Mouse (Mus musculus): ENCODE results near the gene Map3k4. TPM values are rescaled to one million over a fixed set of nuclear protein-coding genes. Genes with fewer than 3 reads are reported as not detected.

The Map3k4 gene
- total and polyA plus RNA-seq, 2 experiments, result 10.7 to 19.2 TPM

GRCm38 (mm10) chr17:12288871-12289270 is 29.7 kb downstream of the Map3k4 start:
- Histone ChIP-seq H3K9ac (ENCODE audit: low read depth, low read length) (no peak overlapping the region), H3K27ac (replicated peaks; ENCODE audit: insufficient read depth, low read depth, low read length) (no peak overlapping the region), H3K36me3 (ENCODE audit: control insufficient read depth, insufficient read depth, low read length) (no peaks in the 10 kb centered on the region; the same call in 1 of the 2 replicates), H3K79me2 (ENCODE audit: control insufficient read depth, insufficient read depth, low read length) (peaks cover 10% of the 10 kb centered on the region), H3K27me3 (ENCODE audit: control insufficient read depth, insufficient read depth, low read length) (no peaks in the 10 kb centered on the region), H3K4me1 (ENCODE audit: control insufficient read depth, insufficient read depth, low read length) (no peaks in the 10 kb centered on the region; the same call in 1 of the 2 replicates), H3K4me3 (ENCODE audit: insufficient read depth, low read depth, low read length) (no peak overlapping the region)
- DNase-seq (ENCODE audit: extremely low read depth, low read depth, low spot score), result no peak
- 95% methylated on average over 4 of the region's 4 CpGs for WGBS
- TF ChIP-seq POLR2A (IDR thresholded peaks at IDR 0.05; ENCODE audit: extremely low read depth, insufficient read depth, low read length) (no peak), CTCF (IDR thresholded peaks at IDR 0.05; ENCODE audit: low read depth, low read length) (no peak)

GRCm38 (mm10) chr17:12279810-12280209 is 38.8 kb downstream of the Map3k4 start:
- no peak overlapping the region for H3K4me3 ChIP-seq (ENCODE audit: insufficient read depth, low read depth, low read length)
- H3K27me3 ChIP-seq (ENCODE audit: control insufficient read depth, insufficient read depth, low read length), result no peaks in the 10 kb centered on the region
- TF ChIP-seq POLR2A (IDR thresholded peaks at IDR 0.05; ENCODE audit: extremely low read depth, insufficient read depth, low read length), result no peak
- no peak for TF ChIP-seq CTCF (IDR thresholded peaks at IDR 0.05; ENCODE audit: low read depth, low read length)
- no peak for DNase-seq (ENCODE audit: extremely low read depth, low read depth, low spot score)
- no peak overlapping the region for H3K9ac ChIP-seq (ENCODE audit: low read depth, low read length)
- no peak overlapping the region for H3K27ac ChIP-seq (replicated peaks; ENCODE audit: insufficient read depth, low read depth, low read length)
- 82% methylated on average over 10 of the region's 10 CpGs for WGBS
- no peaks in the 10 kb centered on the region for H3K4me1 ChIP-seq (ENCODE audit: control insufficient read depth, insufficient read depth, low read length)
- peaks cover 11% of the 10 kb centered on the region for H3K79me2 ChIP-seq (ENCODE audit: control insufficient read depth, insufficient read depth, low read length)
- no peaks in the 10 kb centered on the region for H3K36me3 ChIP-seq (ENCODE audit: control insufficient read depth, insufficient read depth, low read length)

- H3K4me1 ChIP-seq (ENCODE audit: control insufficient read depth, insufficient read depth, low read length), result no peaks in the 10 kb centered on the region; the same call in 1 of the 2 replicates
- no peak overlapping the region for H3K4me3 ChIP-seq (ENCODE audit: insufficient read depth, low read depth, low read length)
- no peaks in the 10 kb centered on the region for H3K27me3 ChIP-seq (ENCODE audit: control insufficient read depth, insufficient read depth, low read length)
- TF ChIP-seq CTCF (IDR thresholded peaks at IDR 0.05; ENCODE audit: low read depth, low read length) (no peak), POLR2A (IDR thresholded peaks at IDR 0.05; ENCODE audit: extremely low read depth, insufficient read depth, low read length) (no peak)
- no peak overlapping the region for H3K9ac ChIP-seq (ENCODE audit: low read depth, low read length)
- no peak for DNase-seq (ENCODE audit: extremely low read depth, low read depth, low spot score)
- no peak overlapping the region for H3K27ac ChIP-seq (replicated peaks; ENCODE audit: insufficient read depth, low read depth, low read length)
- WGBS, result 98% methylated on average over 5 of the region's 5 CpGs
- H3K36me3 ChIP-seq (ENCODE audit: control insufficient read depth, insufficient read depth, low read length), result no peaks in the 10 kb centered on the region
- H3K79me2 ChIP-seq (ENCODE audit: control insufficient read depth, insufficient read depth, low read length), result peaks cover 8% of the 10 kb centered on the region
These were observed 40.5 kb downstream of the Map3k4 start for GRCm38 (mm10) chr17:12278073-12278472.

- no peak overlapping the region for H3K27ac ChIP-seq (replicated peaks; ENCODE audit: insufficient read depth, low read depth, low read length)
- WGBS, result 88% methylated on average over 4 of the region's 4 CpGs
- no peaks in the 10 kb centered on the region for H3K27me3 ChIP-seq (ENCODE audit: control insufficient read depth, insufficient read depth, low read length)
- TF ChIP-seq CTCF (IDR thresholded peaks at IDR 0.05; ENCODE audit: low read depth, low read length), result no peak
- TF ChIP-seq POLR2A (IDR thresholded peaks at IDR 0.05; ENCODE audit: extremely low read depth, insufficient read depth, low read length), result no peak
- no peak overlapping the region for H3K9ac ChIP-seq (ENCODE audit: low read depth, low read length)
- no peaks in the 10 kb centered on the region; the same call in 1 of the 2 replicates for H3K4me1 ChIP-seq (ENCODE audit: control insufficient read depth, insufficient read depth, low read length)
- DNase-seq (ENCODE audit: extremely low read depth, low read depth, low spot score), result no peak
- peaks cover 2% of the 10 kb centered on the region for H3K79me2 ChIP-seq (ENCODE audit: control insufficient read depth, insufficient read depth, low read length)
- H3K36me3 ChIP-seq (ENCODE audit: control insufficient read depth, insufficient read depth, low read length), result no peaks in the 10 kb centered on the region
- H3K4me3 ChIP-seq (ENCODE audit: insufficient read depth, low read depth, low read length), result no peak overlapping the region
These were observed 41.3 kb downstream of the Map3k4 start for GRCm38 (mm10) chr17:12277297-12277696.

- Histone ChIP-seq H3K4me3 (ENCODE audit: insufficient read depth, low read depth, low read length) (no peak overlapping the region), H3K9ac (ENCODE audit: low read depth, low read length) (no peak overlapping the region), H3K27me3 (ENCODE audit: control insufficient read depth, insufficient read depth, low read length) (no peaks in the 10 kb centered on the region), H3K79me2 (ENCODE audit: control insufficient read depth, insufficient read depth, low read length) (no peaks in the 10 kb centered on the region), H3K27ac (replicated peaks; ENCODE audit: insufficient read depth, low read depth, low read length) (no peak overlapping the region), H3K36me3 (ENCODE audit: control insufficient read depth, insufficient read depth, low read length) (peaks cover 4% of the 10 kb centered on the region; the same call in 1 of the 2 replicates), H3K4me1 (ENCODE audit: control insufficient read depth, insufficient read depth, low read length) (no peaks in the 10 kb centered on the region; the same call in 1 of the 2 replicates)
- DNase-seq (ENCODE audit: extremely low read depth, low read depth, low spot score), result no peak
- 97% methylated on average over 11 of the region's 11 CpGs for WGBS
- TF ChIP-seq POLR2A (IDR thresholded peaks at IDR 0.05; ENCODE audit: extremely low read depth, insufficient read depth, low read length) (no peak), CTCF (IDR thresholded peaks at IDR 0.05; ENCODE audit: low read depth, low read length) (no peak)
These were observed 41.9 kb downstream of the Map3k4 start for GRCm38 (mm10) chr17:12276496-12277200.

GRCm38 (mm10) chr17:12275756-12276155 is 42.8 kb downstream of the Map3k4 start:
- Histone ChIP-seq H3K4me3 (ENCODE audit: insufficient read depth, low read depth, low read length) (no peak overlapping the region), H3K9ac (ENCODE audit: low read depth, low read length) (no peak overlapping the region), H3K79me2 (ENCODE audit: control insufficient read depth, insufficient read depth, low read length) (no peaks in the 10 kb centered on the region), H3K4me1 (ENCODE audit: control insufficient read depth, insufficient read depth, low read length) (no peaks in the 10 kb centered on the region; the same call in 1 of the 2 replicates), H3K27me3 (ENCODE audit: control insufficient read depth, insufficient read depth, low read length) (no peaks in the 10 kb centered on the region), H3K36me3 (ENCODE audit: control insufficient read depth, insufficient read depth, low read length) (peaks cover 11% of the 10 kb centered on the region; the same call in 1 of the 2 replicates), H3K27ac (replicated peaks; ENCODE audit: insufficient read depth, low read depth, low read length) (no peak overlapping the region)
- no peak for TF ChIP-seq POLR2A (IDR thresholded peaks at IDR 0.05; ENCODE audit: extremely low read depth, insufficient read depth, low read length)
- no peak for TF ChIP-seq CTCF (IDR thresholded peaks at IDR 0.05; ENCODE audit: low read depth, low read length)
- WGBS, result 96% methylated on average over 9 of the region's 9 CpGs
- DNase-seq (ENCODE audit: extremely low read depth, low read depth, low spot score), result no peak

Data from liver, adult 2 months (tissue).